Mouse (Mus musculus): ENCODE results near the gene Pdia5. TPM values are rescaled to one million over a fixed set of nuclear protein-coding genes. Genes with fewer than 3 reads are reported as not detected.
A peak's percentile ranks its signal among the peaks of the same experiment; 100 is the strongest.

Gene Pdia5
- polyA plus RNA-seq, 1 experiment from 2014 or later: 6.2 TPM

- WGBS: 59% methylated on average over 11 of the region's 11 CpGs
- no peak for ATAC-seq (ENCODE audit: low FRiP score, low TSS enrichment)
- no peak overlapping the region for H3K9ac ChIP-seq (replicated peaks; ENCODE audit: low read length)
Observed at GRCm38 (mm10) chr16:35509331-35510070, 18.8 kb upstream of the Pdia5 start.

GRCm38 (mm10) chr16:35508581-35508980 lies 17.9 kb upstream of the Pdia5 start:
- Histone ChIP-seq H3K4me1 (ENCODE audit: control insufficient read depth, insufficient read depth, low read length) (no peaks in the 10 kb centered on the region), H3K4me3 (replicated peaks; ENCODE audit: low read depth, low read length) (no peak overlapping the region), H3K36me3 (ENCODE audit: control insufficient read depth, insufficient read depth, low read length) (no peaks in the 10 kb centered on the region), H3K27ac (replicated peaks; ENCODE audit: low read depth, low read length) (no peak overlapping the region), H3K27me3 (ENCODE audit: control insufficient read depth, insufficient read depth, low read length) (no peaks in the 10 kb centered on the region), H3K9ac (replicated peaks; ENCODE audit: low read length) (no peak overlapping the region), H3K4me2 (ENCODE audit: low read length) (no peak overlapping the region), H3K9me3 (ENCODE audit: control insufficient read depth, low read length) (no peaks in the 10 kb centered on the region)
- no peak for DNase-seq
- WGBS: 85% methylated on average over 6 of the region's 6 CpGs
- no peak for ATAC-seq (ENCODE audit: low FRiP score, low TSS enrichment)

More at GRCm38 (mm10) chr16:35509331-35510070, 18.8 kb upstream of the Pdia5 start:
- H3K4me1 ChIP-seq (ENCODE audit: control insufficient read depth, insufficient read depth, low read length): no peaks in the 10 kb centered on the region
- H3K36me3 ChIP-seq (ENCODE audit: control insufficient read depth, insufficient read depth, low read length): no peaks in the 10 kb centered on the region
- no peak for DNase-seq
- H3K27ac ChIP-seq (replicated peaks; ENCODE audit: low read depth, low read length): no peak overlapping the region
- no peak overlapping the region for H3K4me3 ChIP-seq (replicated peaks; ENCODE audit: low read depth, low read length)
- H3K4me2 ChIP-seq (ENCODE audit: low read length): no peak overlapping the region
- no peaks in the 10 kb centered on the region for H3K9me3 ChIP-seq (ENCODE audit: control insufficient read depth, low read length)
- no peaks in the 10 kb centered on the region for H3K27me3 ChIP-seq (ENCODE audit: control insufficient read depth, insufficient read depth, low read length)

- Histone ChIP-seq H3K36me3 (ENCODE audit: control insufficient read depth, insufficient read depth, low read length) (no peaks in the 10 kb centered on the region), H3K4me3 (replicated peaks; ENCODE audit: low read depth, low read length) (no peak overlapping the region), H3K9me3 (ENCODE audit: control insufficient read depth, low read length) (no peaks in the 10 kb centered on the region), H3K9ac (replicated peaks; ENCODE audit: low read length) (no peak overlapping the region), H3K27ac (replicated peaks; ENCODE audit: low read depth, low read length) (no peak overlapping the region), H3K27me3 (ENCODE audit: control insufficient read depth, insufficient read depth, low read length) (no peaks in the 10 kb centered on the region), H3K4me2 (ENCODE audit: low read length) (no peak overlapping the region), H3K4me1 (ENCODE audit: control insufficient read depth, insufficient read depth, low read length) (no peaks in the 10 kb centered on the region)
- 96% methylated on average over 4 of the region's 4 CpGs for WGBS
- DNase-seq: no peak
- no peak for ATAC-seq (ENCODE audit: low FRiP score, low TSS enrichment)
Observed at GRCm38 (mm10) chr16:35505786-35506185, 15.1 kb upstream of the Pdia5 start.

- Histone ChIP-seq H3K27me3 (ENCODE audit: control insufficient read depth, insufficient read depth, low read length) (no peaks in the 10 kb centered on the region), H3K9ac (replicated peaks; ENCODE audit: low read length) (no peak overlapping the region), H3K9me3 (ENCODE audit: control insufficient read depth, low read length) (no peaks in the 10 kb centered on the region), H3K4me1 (ENCODE audit: control insufficient read depth, insufficient read depth, low read length) (no peaks in the 10 kb centered on the region), H3K4me3 (replicated peaks; ENCODE audit: low read depth, low read length) (no peak overlapping the region), H3K36me3 (ENCODE audit: control insufficient read depth, insufficient read depth, low read length) (no peaks in the 10 kb centered on the region), H3K4me2 (ENCODE audit: low read length) (no peak overlapping the region), H3K27ac (replicated peaks; ENCODE audit: low read depth, low read length) (no peak overlapping the region)
- DNase-seq (no peak), ATAC-seq (ENCODE audit: low FRiP score, low TSS enrichment) (no peak)
- WGBS: 89% methylated on average over 8 of the region's 8 CpGs
Observed at GRCm38 (mm10) chr16:35504266-35504665, 13.6 kb upstream of the Pdia5 start.

GRCm38 (mm10) chr16:35502456-35502855 lies 11.8 kb upstream of the Pdia5 start:
- no peak overlapping the region for H3K27ac ChIP-seq (replicated peaks; ENCODE audit: low read depth, low read length)
- no peaks in the 10 kb centered on the region for H3K4me1 ChIP-seq (ENCODE audit: control insufficient read depth, insufficient read depth, low read length)
- no peak overlapping the region for H3K4me3 ChIP-seq (replicated peaks; ENCODE audit: low read depth, low read length)
- no peaks in the 10 kb centered on the region for H3K9me3 ChIP-seq (ENCODE audit: control insufficient read depth, low read length)
- DNase-seq (no peak), ATAC-seq (ENCODE audit: low FRiP score, low TSS enrichment) (no peak)
- no peak overlapping the region for H3K9ac ChIP-seq (replicated peaks; ENCODE audit: low read length)
- WGBS: 85% methylated on average over 11 of the region's 11 CpGs
- H3K27me3 ChIP-seq (ENCODE audit: control insufficient read depth, insufficient read depth, low read length): no peaks in the 10 kb centered on the region
- no peak overlapping the region for H3K4me2 ChIP-seq (ENCODE audit: low read length)
- H3K36me3 ChIP-seq (ENCODE audit: control insufficient read depth, insufficient read depth, low read length): no peaks in the 10 kb centered on the region

- H3K9ac ChIP-seq (replicated peaks; ENCODE audit: low read length): no peak overlapping the region
- no peak overlapping the region for H3K27ac ChIP-seq (replicated peaks; ENCODE audit: low read depth, low read length)
- no peaks in the 10 kb centered on the region for H3K9me3 ChIP-seq (ENCODE audit: control insufficient read depth, low read length)
- H3K4me2 ChIP-seq (ENCODE audit: low read length): no peak overlapping the region
- no peak overlapping the region for H3K4me3 ChIP-seq (replicated peaks; ENCODE audit: low read depth, low read length)
- no peak for ATAC-seq (ENCODE audit: low FRiP score, low TSS enrichment)
- no peak for DNase-seq
- no peaks in the 10 kb centered on the region for H3K27me3 ChIP-seq (ENCODE audit: control insufficient read depth, insufficient read depth, low read length)
- no peaks in the 10 kb centered on the region for H3K4me1 ChIP-seq (ENCODE audit: control insufficient read depth, insufficient read depth, low read length)
- WGBS: 74% methylated on average over 4 of the region's 4 CpGs
- H3K36me3 ChIP-seq (ENCODE audit: control insufficient read depth, insufficient read depth, low read length): no peaks in the 10 kb centered on the region
Observed at GRCm38 (mm10) chr16:35501106-35501760, 10.6 kb upstream of the Pdia5 start.

- Histone ChIP-seq H3K27me3 (ENCODE audit: control insufficient read depth, insufficient read depth, low read length) (no peaks in the 10 kb centered on the region), H3K4me2 (ENCODE audit: low read length) (no peak overlapping the region), H3K9ac (replicated peaks; ENCODE audit: low read length) (no peak overlapping the region), H3K36me3 (ENCODE audit: control insufficient read depth, insufficient read depth, low read length) (no peaks in the 10 kb centered on the region), H3K4me3 (replicated peaks; ENCODE audit: low read depth, low read length) (no peak overlapping the region), H3K9me3 (ENCODE audit: control insufficient read depth, low read length) (no peaks in the 10 kb centered on the region), H3K4me1 (ENCODE audit: control insufficient read depth, insufficient read depth, low read length) (no peaks in the 10 kb centered on the region), H3K27ac (replicated peaks; ENCODE audit: low read depth, low read length) (no peak overlapping the region)
- ATAC-seq (ENCODE audit: low FRiP score, low TSS enrichment) (no peak), DNase-seq (no peak)
- WGBS: 91% methylated on average over 3 of the region's 3 CpGs
Observed at GRCm38 (mm10) chr16:35500342-35500741, 9.7 kb upstream of the Pdia5 start.

- peak overlapping the region; percentile 61; the same call in 1 of the 2 replicates for H3K9ac ChIP-seq (replicated peaks; ENCODE audit: low read length)
- peak overlapping the region; percentile 97 for H3K4me2 ChIP-seq (ENCODE audit: low read length)
- H3K9me3 ChIP-seq (ENCODE audit: control insufficient read depth, low read length): no peaks in the 10 kb centered on the region
- DNase-seq (no peak), ATAC-seq (ENCODE audit: low FRiP score, low TSS enrichment) (0 out of 2 replicates have a peak, but pooled peaks have one; percentile 3)
- H3K27me3 ChIP-seq (ENCODE audit: control insufficient read depth, insufficient read depth, low read length): no peaks in the 10 kb centered on the region
- no peaks in the 10 kb centered on the region for H3K36me3 ChIP-seq (ENCODE audit: control insufficient read depth, insufficient read depth, low read length)
- no peaks in the 10 kb centered on the region for H3K4me1 ChIP-seq (ENCODE audit: control insufficient read depth, insufficient read depth, low read length)
- no peak overlapping the region for H3K27ac ChIP-seq (replicated peaks; ENCODE audit: low read depth, low read length)
- peak overlapping the region; percentile 68 for H3K4me3 ChIP-seq (replicated peaks; ENCODE audit: low read depth, low read length)
- WGBS: 14% methylated on average over 10 of the region's 10 CpGs
Observed at GRCm38 (mm10) chr16:35489793-35490192, 880 bp downstream of the Pdia5 start.
